Mouse (Mus musculus) Patski (cell line): ENCODE results near the gene Wdfy3. TPM values are rescaled to one million over a fixed set of nuclear protein-coding genes. Genes with fewer than 3 reads are reported as not detected.
"Not testable (repeated sequence)": the region's sequence is repeated elsewhere in the genome, so short reads cannot be mapped to it uniquely, and the experiment has no call there.

ENCODE experiments used
- ATAC-seq: fragments of 100-300 bp; one replicate; pipeline ENCODE4 v1.8.0; 2021
- CTCF ChIA-PET: fragments of 350-600 bp; sonication (Branson Sonifier 250); formaldehyde crosslinking; loops from one replicate; lab custom pipeline; 2022; ENCODE audit warnings: inconsistent platforms; lab: Charles Lee
- POLR2A ChIA-PET: fragments of 350-600 bp; sonication (Branson Sonifier 250); formaldehyde crosslinking; loops from one replicate; lab custom pipeline; 2022; ENCODE audit warnings: antibody characterized with exemption, inconsistent platforms; lab: Charles Lee
- DNase-seq: peaks from one replicate; pipeline ENCODE4 v3.0.0-alpha.2; 2011; ENCODE audit warnings: low read depth, low spot score
- H3K27me3 ChIP-seq: fragments of 371-371 bp; one replicate; pipeline ENCODE4 v1.5.1; 2021
- CTCF ChIP-seq: fragments of 100-300 bp; IDR thresholded peaks from one replicate; pipeline ENCODE4 v1.5.1; 2021
- in situ Hi-C: fragments of 300-500 bp; cut with MboI; formaldehyde crosslinking; loops from 3 replicates; pipeline ENCODE4 v1.11.1; 2018; ENCODE audit warnings: low pct_unique_long_range_greater_than_20kb, mixed read lengths
- polyA plus RNA-seq: library from polyadenylated mRNA; unstranded; gene quantifications from one replicate; pipeline ENCODE4 v1.2.3, GENCODE M21; 2021

Gene Wdfy3
- polyA plus RNA-seq, 1 experiment from 2014 or later: 61.1 TPM

GRCm38 (mm10) chr5:101851133-101851532, 218.6 kb downstream of the Wdfy3 start:
- ChIA-PET POLR2A (interaction anchor here (0.9 kb wide), 1 partner anchor 16 kb away, joined by 4 read pairs; no protein-coding TSS in a partner anchor), CTCF (no interaction called here)

GRCm38 (mm10) chr5:101847762-101848161, 222.0 kb downstream of the Wdfy3 start:
- ChIA-PET CTCF (interaction anchor here (1.4 to 1.8 kb wide), 3 partner anchors 12 to 34 kb away, joined by 3 to 5 read pairs (median 4); no protein-coding TSS in a partner anchor), POLR2A (no interaction called here)
- H3K27me3 ChIP-seq: no peaks in the 10 kb centered on the region
- in situ Hi-C loops: no loop called here
- ATAC-seq (no peak), DNase-seq (no peak)
- TF ChIP-seq CTCF: no peak

More at GRCm38 (mm10) chr5:101851133-101851532, 218.6 kb downstream of the Wdfy3 start:
- in situ Hi-C loops: no loop called here
- no peaks in the 10 kb centered on the region for H3K27me3 ChIP-seq
- ATAC-seq: no peak
- no peak for DNase-seq
- TF ChIP-seq CTCF: no peak

- ChIA-PET POLR2A (no interaction called here), CTCF (interaction anchor here (1.0 to 1.8 kb wide), 3 partner anchors 14 to 34 kb away, joined by 3 to 5 read pairs (median 4); no protein-coding TSS in a partner anchor)
- in situ Hi-C loops: no loop called here
- DNase-seq (no peak), ATAC-seq (no peak)
- no peak for TF ChIP-seq CTCF
- no peaks in the 10 kb centered on the region for H3K27me3 ChIP-seq
Measured at GRCm38 (mm10) chr5:101847323-101847722, 222.4 kb downstream of the Wdfy3 start.

- in situ Hi-C loops: no loop called here
- CTCF ChIA-PET: no interaction called here
- POLR2A ChIA-PET: no interaction called here
- ATAC-seq (no peak), DNase-seq (no peak)
- no peaks in the 10 kb centered on the region for H3K27me3 ChIP-seq
- no peak for TF ChIP-seq CTCF
Measured at GRCm38 (mm10) chr5:101845930-101846329, 223.8 kb downstream of the Wdfy3 start.

- no peak for TF ChIP-seq CTCF
- ChIA-PET CTCF (no interaction called here), POLR2A (interaction anchor here (0.6 kb wide), 1 partner anchor 81 kb away, joined by 3 read pairs; no protein-coding TSS in a partner anchor)
- no peak for DNase-seq
- in situ Hi-C loops: no loop called here
- H3K27me3 ChIP-seq: no peaks in the 10 kb centered on the region
- no peak for ATAC-seq
Measured at GRCm38 (mm10) chr5:101845011-101845410, 224.7 kb downstream of the Wdfy3 start.

- ChIA-PET CTCF (no interaction called here), POLR2A (no interaction called here)
- H3K27me3 ChIP-seq: no peaks in the 10 kb centered on the region
- DNase-seq (no peak), ATAC-seq (no peak)
- in situ Hi-C loops: no loop called here
- TF ChIP-seq CTCF: no peak
Measured at GRCm38 (mm10) chr5:101840476-101840875, 229.2 kb downstream of the Wdfy3 start.

- in situ Hi-C loops, H3K27me3 ChIP-seq, ATAC-seq, DNase-seq: not testable (repeated sequence)
- POLR2A ChIA-PET: interaction anchor here (1.3 kb wide), 1 partner anchor 22 kb away, joined by 3 read pairs; no protein-coding TSS in a partner anchor
- CTCF ChIA-PET: interaction anchor here (1.5 kb wide), 1 partner anchor 18 kb away, joined by 3 read pairs; no protein-coding TSS in a partner anchor
Measured at GRCm38 (mm10) chr5:101837605-101838004, 232.1 kb downstream of the Wdfy3 start.

GRCm38 (mm10) chr5:101836221-101836620, 233.5 kb downstream of the Wdfy3 start:
- POLR2A ChIA-PET: no interaction called here
- CTCF ChIA-PET: interaction anchor here (1.1 to 1.4 kb wide), 2 partner anchors 12 kb away, joined by 3 read pairs; no protein-coding TSS in a partner anchor
- in situ Hi-C loops: no loop called here
- ATAC-seq: no peak
- TF ChIP-seq CTCF: no peak
- no peaks in the 10 kb centered on the region for H3K27me3 ChIP-seq
- DNase-seq: no peak

GRCm38 (mm10) chr5:101833875-101834274, 235.8 kb downstream of the Wdfy3 start:
- ATAC-seq (no peak), DNase-seq (no peak)
- ChIA-PET CTCF (interaction anchor here (1.1 to 1.6 kb wide), 4 partner anchors 8 to 238 kb away, joined by 3 to 5 read pairs (median 4); no protein-coding TSS in a partner anchor), POLR2A (no interaction called here)
- no peaks in the 10 kb centered on the region for H3K27me3 ChIP-seq
- in situ Hi-C loops: no loop called here
- TF ChIP-seq CTCF: no peak

GRCm38 (mm10) chr5:101832991-101833390, 236.7 kb downstream of the Wdfy3 start:
- DNase-seq (no peak), ATAC-seq (no peak)
- ChIA-PET POLR2A (no interaction called here), CTCF (interaction anchor here (1.1 to 1.3 kb wide), 3 partner anchors 9 to 22 kb away, joined by 3 to 4 read pairs (median 3); no protein-coding TSS in a partner anchor)
- no peak for TF ChIP-seq CTCF
- in situ Hi-C loops: no loop called here
- no peaks in the 10 kb centered on the region for H3K27me3 ChIP-seq

- CTCF ChIA-PET: no interaction called here
- ATAC-seq (no peak), DNase-seq (no peak)
- no peak for TF ChIP-seq CTCF
- H3K27me3 ChIP-seq: no peaks in the 10 kb centered on the region
- in situ Hi-C loops: no loop called here
- POLR2A ChIA-PET: no interaction called here
Measured at GRCm38 (mm10) chr5:101832042-101832441, 237.7 kb downstream of the Wdfy3 start.
